Mouse (Mus musculus): Measurements from ENCODE around the gene Pappa. TPM values are rescaled to one million over a fixed set of nuclear protein-coding genes. Genes with fewer than 3 reads are reported as not detected.

Gene Pappa
- polyA plus RNA-seq, 1 experiment, result 0.15 TPM

DNA sequence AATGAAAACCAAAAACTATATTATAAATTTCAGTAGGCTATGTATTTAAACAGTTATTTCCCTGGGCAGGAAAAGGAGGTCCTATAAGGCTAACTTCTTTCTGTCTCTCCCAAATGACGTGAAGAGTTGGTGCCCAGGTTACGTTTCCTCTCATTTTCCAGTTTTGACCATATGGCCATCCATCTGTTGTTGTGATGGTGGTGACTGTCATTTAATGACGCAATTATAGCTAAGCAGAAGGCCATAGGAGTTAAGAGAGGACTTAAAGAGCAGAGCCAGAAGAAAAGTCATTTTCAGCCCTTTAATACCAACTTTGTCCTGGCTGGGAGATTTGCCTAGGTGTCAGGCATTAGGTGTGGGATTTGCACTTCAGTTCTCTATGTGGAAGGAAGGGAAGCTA lies 176.5 kb downstream of the Pappa start:
- H3K4me3 ChIP-seq (ENCODE audit: control insufficient read depth, insufficient read depth, low read length), result no peak overlapping the region
- no peaks in the 10 kb centered on the region for H3K27me3 ChIP-seq (ENCODE audit: control insufficient read depth, insufficient read depth, low read length)
- no peaks in the 10 kb centered on the region for H3K36me3 ChIP-seq (ENCODE audit: control insufficient read depth, insufficient read depth, low read length)
- no peak for DNase-seq
- H3K27ac ChIP-seq (ENCODE audit: control insufficient read depth, insufficient read depth, low read length), result no peak overlapping the region
- H3K4me1 ChIP-seq (replicated peaks; ENCODE audit: control insufficient read depth, insufficient read depth, low read length), result no peaks in the 10 kb centered on the region
- 92% methylated on average over 3 of the region's 3 CpGs for WGBS
- no peak for TF ChIP-seq POLR2A (IDR thresholded peaks at IDR 0.05; ENCODE audit: control insufficient read depth, extremely low read depth, insufficient read depth, low read length, poor library complexity)
- TF ChIP-seq CTCF (IDR thresholded peaks at IDR 0.05; ENCODE audit: borderline replicate concordance, control insufficient read depth, extremely low read depth, insufficient read depth, low read length, poor library complexity), result no peak

DNA sequence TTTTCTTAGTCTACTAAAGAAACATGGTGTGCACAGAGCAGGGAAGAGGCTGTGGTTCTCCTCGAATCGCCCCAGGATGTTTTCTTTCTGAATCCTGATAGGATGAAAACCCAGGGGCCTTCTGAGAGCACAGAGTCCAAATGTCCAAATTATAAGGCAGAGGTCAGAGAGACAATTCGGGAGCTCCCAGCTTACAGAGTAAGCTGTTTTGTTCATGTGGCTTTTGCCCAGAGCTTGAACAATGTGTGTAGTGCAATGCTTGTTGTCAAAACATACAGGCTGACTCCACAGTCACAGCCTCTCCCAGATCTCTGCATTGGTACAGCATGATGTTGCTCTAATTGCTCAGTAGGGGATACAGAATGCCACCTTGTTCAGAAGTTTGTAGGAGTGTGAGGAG lies 178.7 kb downstream of the Pappa start:
- 90% methylated on average over 3 of the region's 3 CpGs for WGBS
- H3K27ac ChIP-seq (ENCODE audit: control insufficient read depth, insufficient read depth, low read length), result no peak overlapping the region
- no peaks in the 10 kb centered on the region for H3K27me3 ChIP-seq (ENCODE audit: control insufficient read depth, insufficient read depth, low read length)
- H3K4me3 ChIP-seq (ENCODE audit: control insufficient read depth, insufficient read depth, low read length), result no peak overlapping the region
- H3K36me3 ChIP-seq (ENCODE audit: control insufficient read depth, insufficient read depth, low read length), result no peaks in the 10 kb centered on the region
- no peak for DNase-seq
- TF ChIP-seq CTCF (IDR thresholded peaks at IDR 0.05; ENCODE audit: borderline replicate concordance, control insufficient read depth, extremely low read depth, insufficient read depth, low read length, poor library complexity), result no peak
- TF ChIP-seq POLR2A (IDR thresholded peaks at IDR 0.05; ENCODE audit: control insufficient read depth, extremely low read depth, insufficient read depth, low read length, poor library complexity), result no peak
- H3K4me1 ChIP-seq (replicated peaks; ENCODE audit: control insufficient read depth, insufficient read depth, low read length), result no peaks in the 10 kb centered on the region

DNA sequence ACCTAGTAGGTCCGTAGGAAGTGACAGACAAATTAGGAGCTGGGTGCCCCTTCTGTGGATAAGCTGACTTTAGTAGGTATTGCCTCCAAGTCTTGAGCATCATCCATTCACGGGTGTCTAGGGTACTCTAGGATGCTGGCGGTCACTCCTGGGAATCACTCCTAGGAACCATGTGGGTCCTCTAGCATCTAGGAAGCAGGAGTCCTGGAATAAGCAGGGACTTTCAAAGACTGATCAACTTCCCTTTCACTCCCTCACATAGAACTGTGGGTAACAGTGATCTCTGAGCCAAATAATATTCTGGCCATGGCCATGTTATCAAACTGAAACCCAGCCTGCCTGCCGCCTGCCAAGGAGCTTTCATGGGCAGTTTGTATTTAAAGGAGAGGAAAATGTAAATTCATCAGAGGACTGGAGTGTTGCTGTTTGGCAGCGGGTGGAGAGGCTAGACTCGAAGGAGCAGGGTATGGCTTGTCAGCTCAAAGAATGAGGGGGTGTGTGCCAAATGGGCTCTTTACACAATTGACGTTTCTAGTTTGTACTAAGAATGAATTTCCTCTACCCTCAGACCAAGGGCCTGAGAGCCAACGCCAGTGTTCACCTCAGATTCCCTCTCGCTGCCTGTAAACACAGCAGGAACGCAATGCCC lies 194.0 kb downstream of the Pappa start:
- no peak for DNase-seq
- no peak overlapping the region for H3K4me3 ChIP-seq (ENCODE audit: control insufficient read depth, insufficient read depth, low read length)
- WGBS, result 81% methylated on average over 10 of the region's 10 CpGs

DNA sequence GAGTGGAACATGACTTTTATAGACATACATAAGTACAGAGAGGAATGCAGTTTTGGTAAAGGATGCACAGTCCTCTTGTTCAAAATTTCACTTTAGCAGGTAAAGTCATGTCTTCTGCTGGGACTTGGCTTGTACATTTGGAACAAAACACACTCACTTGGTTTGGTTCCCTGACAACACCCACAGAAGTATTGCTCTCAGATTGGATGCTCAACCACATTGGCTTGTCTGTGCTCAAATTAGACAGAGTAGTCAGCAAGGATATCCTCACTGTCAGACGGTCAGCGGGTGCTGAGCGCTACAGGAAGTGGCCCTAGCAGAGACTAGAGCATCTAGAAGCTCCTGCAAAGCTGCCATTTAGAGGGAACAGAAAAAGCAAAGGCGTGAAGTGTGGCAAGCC lies 197.4 kb downstream of the Pappa start:
- Histone ChIP-seq H3K27me3 (ENCODE audit: control insufficient read depth, insufficient read depth, low read length) (no peaks in the 10 kb centered on the region), H3K27ac (ENCODE audit: control insufficient read depth, insufficient read depth, low read length) (no peak overlapping the region), H3K4me1 (replicated peaks; ENCODE audit: control insufficient read depth, insufficient read depth, low read length) (no peaks in the 10 kb centered on the region), H3K36me3 (ENCODE audit: control insufficient read depth, insufficient read depth, low read length) (no peaks in the 10 kb centered on the region), H3K4me3 (ENCODE audit: control insufficient read depth, insufficient read depth, low read length) (no peak overlapping the region)
- 90% methylated on average over 4 of the region's 4 CpGs for WGBS
- TF ChIP-seq POLR2A (IDR thresholded peaks at IDR 0.05; ENCODE audit: control insufficient read depth, extremely low read depth, insufficient read depth, low read length, poor library complexity) (no peak), CTCF (IDR thresholded peaks at IDR 0.05; ENCODE audit: borderline replicate concordance, control insufficient read depth, extremely low read depth, insufficient read depth, low read length, poor library complexity) (no peak)
- no peak for DNase-seq

More for the DNA sequence above, 194.0 kb downstream of the Pappa start:
- no peak overlapping the region for H3K27ac ChIP-seq (ENCODE audit: control insufficient read depth, insufficient read depth, low read length)
- H3K27me3 ChIP-seq (ENCODE audit: control insufficient read depth, insufficient read depth, low read length), result no peaks in the 10 kb centered on the region
- no peaks in the 10 kb centered on the region for H3K36me3 ChIP-seq (ENCODE audit: control insufficient read depth, insufficient read depth, low read length)
- H3K4me1 ChIP-seq (replicated peaks; ENCODE audit: control insufficient read depth, insufficient read depth, low read length), result no peaks in the 10 kb centered on the region
- TF ChIP-seq POLR2A (IDR thresholded peaks at IDR 0.05; ENCODE audit: control insufficient read depth, extremely low read depth, insufficient read depth, low read length, poor library complexity) (no peak), CTCF (IDR thresholded peaks at IDR 0.05; ENCODE audit: borderline replicate concordance, control insufficient read depth, extremely low read depth, insufficient read depth, low read length, poor library complexity) (no peak)

DNA sequence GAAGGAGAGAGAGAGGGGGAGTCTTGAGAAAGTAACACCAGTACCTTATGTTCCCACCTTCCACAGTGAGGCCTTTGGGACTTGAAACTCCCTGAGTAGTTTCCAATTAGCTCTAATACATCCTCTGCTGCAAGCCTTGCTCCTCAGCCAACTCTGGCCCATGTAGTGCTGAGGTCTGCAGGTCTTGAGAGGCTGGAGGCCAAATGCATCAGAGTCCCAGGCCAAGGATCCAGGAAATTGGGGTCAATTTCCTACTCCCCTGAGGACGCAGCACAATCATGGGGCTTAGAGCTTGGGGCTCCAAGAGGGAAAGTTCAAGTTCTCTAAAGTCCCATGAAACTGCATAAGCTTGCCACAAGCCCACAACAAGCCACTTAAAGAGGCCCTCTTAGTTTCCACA lies 198.0 kb downstream of the Pappa start:
- WGBS, result 95% methylated on average over 1 of the region's 1 CpGs
- Histone ChIP-seq H3K27ac (ENCODE audit: control insufficient read depth, insufficient read depth, low read length) (no peak overlapping the region), H3K36me3 (ENCODE audit: control insufficient read depth, insufficient read depth, low read length) (no peaks in the 10 kb centered on the region), H3K4me1 (replicated peaks; ENCODE audit: control insufficient read depth, insufficient read depth, low read length) (no peaks in the 10 kb centered on the region), H3K27me3 (ENCODE audit: control insufficient read depth, insufficient read depth, low read length) (no peaks in the 10 kb centered on the region), H3K4me3 (ENCODE audit: control insufficient read depth, insufficient read depth, low read length) (no peak overlapping the region)
- TF ChIP-seq POLR2A (IDR thresholded peaks at IDR 0.05; ENCODE audit: control insufficient read depth, extremely low read depth, insufficient read depth, low read length, poor library complexity), result no peak
- TF ChIP-seq CTCF (IDR thresholded peaks at IDR 0.05; ENCODE audit: borderline replicate concordance, control insufficient read depth, extremely low read depth, insufficient read depth, low read length, poor library complexity), result no peak
- DNase-seq, result no peak

DNA sequence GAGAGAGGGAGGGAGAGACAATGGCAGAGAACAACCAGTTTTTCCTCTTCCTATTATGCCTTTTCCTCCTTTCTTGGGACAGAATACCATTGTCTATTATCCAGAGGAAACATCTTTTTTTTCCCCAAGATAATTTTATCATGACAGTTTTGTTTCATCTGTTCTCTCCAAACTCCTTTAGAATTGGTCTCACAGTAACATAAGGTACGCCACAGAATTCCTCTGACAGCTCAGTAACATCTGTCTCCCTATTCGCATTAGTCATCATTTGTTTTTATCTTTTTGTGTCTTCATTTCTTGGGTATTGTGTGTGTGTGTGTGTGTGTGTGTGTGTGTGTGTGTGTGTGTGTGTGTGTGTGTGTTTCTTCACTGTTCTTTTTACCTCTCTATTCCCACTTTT lies 201.8 kb downstream of the Pappa start:
- Histone ChIP-seq H3K4me3 (ENCODE audit: control insufficient read depth, insufficient read depth, low read length) (no peak overlapping the region), H3K27ac (ENCODE audit: control insufficient read depth, insufficient read depth, low read length) (no peak overlapping the region), H3K27me3 (ENCODE audit: control insufficient read depth, insufficient read depth, low read length) (no peaks in the 10 kb centered on the region), H3K36me3 (ENCODE audit: control insufficient read depth, insufficient read depth, low read length) (no peaks in the 10 kb centered on the region), H3K4me1 (replicated peaks; ENCODE audit: control insufficient read depth, insufficient read depth, low read length) (no peaks in the 10 kb centered on the region)
- no peak for DNase-seq
- no peak for TF ChIP-seq POLR2A (IDR thresholded peaks at IDR 0.05; ENCODE audit: control insufficient read depth, extremely low read depth, insufficient read depth, low read length, poor library complexity)
- no peak for TF ChIP-seq CTCF (IDR thresholded peaks at IDR 0.05; ENCODE audit: borderline replicate concordance, control insufficient read depth, extremely low read depth, insufficient read depth, low read length, poor library complexity)
- 93% methylated on average over 2 of the region's 2 CpGs for whole genome bisulfite sequencing
